Mouse (Mus musculus) stomach, postnatal 0 days (tissue): ENCODE measurements around the gene Col25a1. TPM values are rescaled to one million over a fixed set of nuclear protein-coding genes. Genes with fewer than 3 reads are reported as not detected.

Experiments used
- ATAC-seq: fragments of 200-750 bp; cut with Nextera tagmentation; 2 replicates; pipeline ENCODE4 v1.8.0; 2017; ENCODE audit not compliant: low FRiP score, low TSS enrichment
- DNase-seq: peaks from one replicate; pipeline ENCODE4 v3.0.0-alpha.2; 2016; ENCODE audit warnings: low spot score
- H3K27ac ChIP-seq: fragments of 300-500 bp; sonication (generic); replicated peaks from 2 replicates; pipeline ENCODE4 v1.5.1; 2014; ENCODE audit warnings: mild to moderate bottlenecking, control low read depth
- H3K27me3 ChIP-seq: fragments of 300-500 bp; sonication (generic); 2 replicates; pipeline ENCODE4 v1.6.1; 2014; ENCODE audit warnings: low read length; ENCODE audit not compliant: control insufficient read depth, insufficient read depth
- H3K36me3 ChIP-seq: fragments of 300-500 bp; sonication (generic); 2 replicates; pipeline ENCODE4 v1.6.1; 2014; ENCODE audit warnings: low read length, mixed read lengths; ENCODE audit not compliant: control insufficient read depth, insufficient read depth
- H3K4me1 ChIP-seq: fragments of 300-500 bp; sonication (generic); replicated peaks from 2 replicates; pipeline ENCODE4 v1.6.1; 2014; ENCODE audit warnings: antibody characterized with exemption; ENCODE audit not compliant: control insufficient read depth, insufficient read depth
- H3K4me2 ChIP-seq: fragments of 300-500 bp; sonication (generic); replicated peaks from 2 replicates; pipeline ENCODE4 v1.6.1; 2014; ENCODE audit warnings: low read depth, mild to moderate bottlenecking, control low read depth, moderate library complexity
- H3K4me3 ChIP-seq: fragments of 300-500 bp; sonication (generic); 2 replicates; pipeline ENCODE4 v1.5.1; 2014; ENCODE audit warnings: low read depth, low read length, control low read depth
- H3K9ac ChIP-seq: fragments of 300-500 bp; sonication (generic); 2 replicates; pipeline ENCODE4 v1.6.1; 2014; ENCODE audit warnings: mild to moderate bottlenecking, low read length, control low read depth, mixed read lengths
- H3K9me3 ChIP-seq: fragments of 300-500 bp; sonication (generic); 2 replicates; pipeline ENCODE4 v1.6.1; 2016; ENCODE audit warnings: low read length; ENCODE audit not compliant: control insufficient read depth
- CTCF ChIP-seq: IDR thresholded peaks from 2 replicates; pipeline ENCODE4 v1.5.1; 2016; ENCODE audit warnings: antibody characterized with exemption, low read depth, mild to moderate bottlenecking, moderate library complexity
- EP300 ChIP-seq: optimal IDR thresholded peaks from 2 replicates; pipeline ENCODE3; 2016; ENCODE audit warnings: antibody characterized with exemption
- WGBS: fragments of 180-500 bp; shearing (Covaris S2); extraction: QIAGEN DNeasy Blood & Tissue Kit; methylation state at CpG from one replicate; pipeline ENCODE4 v1.1.7; 2014; 5-methylcytosine and 5-hydroxymethylcytosine counted together
- polyA plus RNA-seq: library from polyadenylated mRNA; unstranded; fragments of >200 nt; fragmentation: Nextera tagmentation; extraction: Ambion mirVana; gene quantifications from 2 replicates; pipeline ENCODE4 v1.2.1, GENCODE M21; 2015

Gene Col25a1
- polyA plus RNA-seq, 1 experiment from 2014 or later, result 1.3 TPM

GRCm38 (mm10) chr3:130278298-130279050 lies 147.2 kb downstream of the Col25a1 start:
- no peaks in the 10 kb centered on the region for H3K27me3 ChIP-seq
- ATAC-seq (no peak), DNase-seq (no peak)
- TF ChIP-seq CTCF, result no peak
- TF ChIP-seq EP300, result no peak
- 68% methylated on average over 10 of the region's 10 CpGs for WGBS
- no peaks in the 10 kb centered on the region for H3K9me3 ChIP-seq
- H3K4me1 ChIP-seq, result no peaks in the 10 kb centered on the region
- no peak overlapping the region for H3K4me2 ChIP-seq
- no peak overlapping the region for H3K9ac ChIP-seq
- H3K36me3 ChIP-seq, result no peaks in the 10 kb centered on the region
- no peak overlapping the region for H3K27ac ChIP-seq
- no peak overlapping the region for H3K4me3 ChIP-seq

GRCm38 (mm10) chr3:130283011-130283760 lies 151.9 kb downstream of the Col25a1 start:
- DNase-seq (no peak), ATAC-seq (no peak)
- no peak overlapping the region for H3K4me2 ChIP-seq
- no peaks in the 10 kb centered on the region for H3K27me3 ChIP-seq
- no peak overlapping the region for H3K9ac ChIP-seq
- H3K4me3 ChIP-seq, result no peak overlapping the region
- no peaks in the 10 kb centered on the region for H3K4me1 ChIP-seq
- no peaks in the 10 kb centered on the region for H3K36me3 ChIP-seq
- H3K9me3 ChIP-seq, result no peaks in the 10 kb centered on the region
- TF ChIP-seq CTCF, result no peak
- no peak for TF ChIP-seq EP300
- WGBS, result 43% methylated on average over 11 of the region's 11 CpGs
- no peak overlapping the region; the same call in 1 of the 2 replicates for H3K27ac ChIP-seq

DNA sequence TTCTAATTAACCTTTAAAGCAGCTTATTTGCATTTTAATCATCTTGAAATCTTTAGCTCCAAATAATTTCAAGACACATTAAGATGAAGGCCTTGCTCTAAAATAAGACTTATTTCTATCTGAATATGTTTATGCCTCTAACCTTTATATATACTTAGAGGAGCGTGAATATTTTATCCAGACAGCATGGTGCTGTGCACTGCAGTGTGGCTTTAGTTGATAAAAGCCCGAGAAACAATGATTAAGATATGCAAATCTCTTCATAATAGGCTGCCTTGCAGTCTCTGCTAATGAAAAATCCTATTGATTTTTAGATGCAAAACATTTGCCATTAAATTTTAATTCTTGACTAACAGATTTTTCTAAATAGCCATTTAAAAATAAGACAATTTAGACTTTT lies 156.8 kb downstream of the Col25a1 start:
- H3K36me3 ChIP-seq, result no peaks in the 10 kb centered on the region
- 82% methylated on average over 2 of the region's 2 CpGs for WGBS
- H3K9ac ChIP-seq, result no peak overlapping the region
- H3K4me3 ChIP-seq, result no peak overlapping the region
- no peak overlapping the region for H3K27ac ChIP-seq
- H3K4me1 ChIP-seq, result no peaks in the 10 kb centered on the region
- DNase-seq (no peak), ATAC-seq (no peak)
- no peak for TF ChIP-seq CTCF
- no peak overlapping the region for H3K4me2 ChIP-seq
- no peaks in the 10 kb centered on the region for H3K9me3 ChIP-seq
- no peaks in the 10 kb centered on the region for H3K27me3 ChIP-seq

DNA sequence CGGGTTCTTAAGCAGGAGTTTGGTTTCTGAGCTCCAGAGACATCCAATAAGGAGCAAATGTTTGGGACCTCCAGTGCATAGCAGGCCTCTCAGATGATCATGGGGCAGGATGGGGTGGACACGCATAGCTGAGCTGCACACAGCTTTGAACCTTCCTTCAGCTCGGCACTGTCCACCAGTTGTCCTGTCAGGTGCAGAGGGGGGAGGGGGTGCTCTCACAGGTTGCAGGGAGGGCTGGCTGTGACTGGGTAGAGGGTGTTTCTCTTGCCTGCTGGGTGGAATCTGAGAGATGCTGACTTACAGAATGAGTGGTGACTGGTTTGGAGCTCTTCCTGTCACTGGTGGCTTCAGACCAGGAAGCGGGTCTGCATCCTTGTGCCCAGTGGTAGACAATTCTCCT lies 157.5 kb downstream of the Col25a1 start:
- Histone ChIP-seq H3K9me3 (no peaks in the 10 kb centered on the region), H3K27ac (no peak overlapping the region), H3K36me3 (no peaks in the 10 kb centered on the region), H3K9ac (no peak overlapping the region), H3K27me3 (no peaks in the 10 kb centered on the region), H3K4me3 (no peak overlapping the region), H3K4me2 (no peak overlapping the region), H3K4me1 (no peaks in the 10 kb centered on the region)
- TF ChIP-seq CTCF (no peak), EP300 (no peak)
- ATAC-seq, result no peak
- DNase-seq, result no peak
- WGBS, result 77% methylated on average over 4 of the region's 4 CpGs

GRCm38 (mm10) chr3:130289220-130289619 lies 157.9 kb downstream of the Col25a1 start:
- no peak overlapping the region for H3K4me3 ChIP-seq
- no peak for TF ChIP-seq EP300
- TF ChIP-seq CTCF, result no peak
- H3K36me3 ChIP-seq, result no peaks in the 10 kb centered on the region
- DNase-seq, result no peak
- H3K9ac ChIP-seq, result no peak overlapping the region
- no peak overlapping the region for H3K27ac ChIP-seq
- H3K4me2 ChIP-seq, result no peak overlapping the region
- H3K4me1 ChIP-seq, result no peaks in the 10 kb centered on the region
- no peak for ATAC-seq
- H3K9me3 ChIP-seq, result no peaks in the 10 kb centered on the region
- WGBS, result 85% methylated on average over 3 of the region's 3 CpGs
- H3K27me3 ChIP-seq, result no peaks in the 10 kb centered on the region

DNA sequence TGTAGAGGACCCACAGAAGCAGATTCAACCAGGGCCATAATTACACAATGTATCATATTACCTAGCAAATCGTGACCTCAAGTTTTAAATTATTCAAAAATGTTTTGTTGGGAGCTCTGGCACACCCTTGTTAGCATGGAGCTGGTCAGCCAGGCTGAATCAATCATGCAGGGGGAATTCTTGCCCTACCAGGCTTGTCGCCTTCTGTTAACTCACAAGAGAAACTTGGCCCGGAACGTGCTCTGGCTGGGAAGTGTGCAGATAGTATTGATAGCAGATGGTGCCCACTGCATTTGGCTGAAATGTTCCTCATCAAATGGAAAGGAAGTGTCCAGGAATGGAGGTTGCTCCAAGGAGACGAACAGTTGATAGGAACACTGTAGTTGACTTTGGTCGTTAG lies 158.9 kb downstream of the Col25a1 start:
- H3K4me2 ChIP-seq, result no peak overlapping the region
- no peaks in the 10 kb centered on the region for H3K9me3 ChIP-seq
- ATAC-seq, result no peak
- H3K9ac ChIP-seq, result no peak overlapping the region
- H3K27me3 ChIP-seq, result no peaks in the 10 kb centered on the region
- no peak for TF ChIP-seq EP300
- no peak for TF ChIP-seq CTCF
- H3K4me1 ChIP-seq, result no peaks in the 10 kb centered on the region
- no peak for DNase-seq
- no peak overlapping the region for H3K27ac ChIP-seq
- no peak overlapping the region for H3K4me3 ChIP-seq
- H3K36me3 ChIP-seq, result no peaks in the 10 kb centered on the region
- 44% methylated on average over 6 of the region's 6 CpGs for WGBS
